Mouse (Mus musculus) testis, adult 2 months (tissue): ENCODE measurements around the gene Spry1.

Source experiments
- CTCF ChIP-seq: fragments of 200-500 bp; IDR thresholded peaks from 2 replicates; pipeline ENCODE4 v1.5.1; 2012; ENCODE audit warnings: low read depth, mild to moderate bottlenecking, inconsistent platforms, low read length, moderate library complexity; ENCODE audit not compliant: control insufficient read depth, insufficient read depth, insufficient replicate concordance
- POLR2A ChIP-seq: fragments of 200-500 bp; IDR thresholded peaks from 2 replicates; pipeline ENCODE4 v1.6.1; 2012; ENCODE audit warnings: low read depth, mild to moderate bottlenecking, inconsistent platforms, low read length, moderate library complexity; ENCODE audit not compliant: control insufficient read depth

GRCm38 (mm10) chr3:37668652-37669051, 28.9 kb downstream of the Spry1 start:
- no peak for TF ChIP-seq CTCF
- TF ChIP-seq POLR2A, result no peak
